Mouse (Mus musculus): Measurements from ENCODE around the gene Rab11fip3. TPM values are rescaled to one million over a fixed set of nuclear protein-coding genes. Genes with fewer than 3 reads are reported as not detected.

The Rab11fip3 gene
- polyA plus RNA-seq, 1 experiment from 2014 or later: 21.0 TPM

DNA sequence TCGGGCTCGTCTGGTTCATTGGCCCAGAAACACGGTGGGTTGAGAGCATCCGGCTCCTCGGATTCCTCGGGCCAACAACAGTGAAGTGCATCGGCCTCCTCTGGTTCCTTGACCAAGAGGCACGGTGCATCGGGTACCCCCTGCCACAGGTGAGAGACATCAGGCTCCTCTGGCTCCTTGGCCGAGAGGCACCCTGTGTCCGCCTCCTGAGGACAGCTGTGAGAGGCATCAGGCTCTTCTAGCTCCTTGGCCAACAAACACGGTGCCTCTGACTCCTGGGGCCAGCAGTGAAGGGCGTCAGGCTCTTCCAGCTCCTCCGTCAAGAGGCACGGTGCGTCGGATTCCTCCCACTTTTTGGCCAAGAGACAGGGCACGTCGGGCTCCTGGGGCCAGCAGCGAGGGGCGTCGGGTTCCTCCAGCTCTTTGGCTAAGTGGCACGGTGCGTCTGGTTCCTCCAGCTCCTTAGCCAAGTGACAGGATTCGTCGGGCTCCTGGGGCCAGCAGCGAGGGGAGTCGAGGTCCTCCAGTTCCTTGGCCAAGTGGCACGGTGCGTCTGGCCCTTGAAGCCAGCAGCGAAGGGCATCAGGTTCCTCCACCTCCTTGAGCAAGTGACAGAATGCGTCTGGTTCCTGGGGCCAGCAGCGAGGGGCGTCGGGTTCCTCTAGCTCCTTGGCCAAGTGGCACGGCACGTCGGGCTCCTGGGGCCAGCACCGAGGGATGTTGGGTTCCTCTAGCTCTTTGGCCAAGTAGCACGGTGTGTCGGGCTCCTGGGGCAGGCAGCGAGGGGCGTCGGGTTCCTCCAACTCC lies 1.1 kb downstream of the Rab11fip3 start:
- H3K36me3 ChIP-seq (replicated peaks): peaks cover 36% of the 10 kb centered on the region
- H3K4me3 ChIP-seq: peak overlapping the region; percentile 93
- peaks cover 32% of the 10 kb centered on the region for H3K27me3 ChIP-seq (ENCODE audit: poor library complexity, severe bottlenecking)
- peaks cover 51% of the 10 kb centered on the region for H3K4me1 ChIP-seq
- 2% methylated on average over 44 of the region's 44 CpGs for WGBS
- no peaks in the 10 kb centered on the region for H3K9me3 ChIP-seq
- peak overlapping the region; percentile 94 for H3K27ac ChIP-seq
- peak; percentile 52 for DNase-seq (ENCODE audit: extremely low spot score, low spot score)

DNA sequence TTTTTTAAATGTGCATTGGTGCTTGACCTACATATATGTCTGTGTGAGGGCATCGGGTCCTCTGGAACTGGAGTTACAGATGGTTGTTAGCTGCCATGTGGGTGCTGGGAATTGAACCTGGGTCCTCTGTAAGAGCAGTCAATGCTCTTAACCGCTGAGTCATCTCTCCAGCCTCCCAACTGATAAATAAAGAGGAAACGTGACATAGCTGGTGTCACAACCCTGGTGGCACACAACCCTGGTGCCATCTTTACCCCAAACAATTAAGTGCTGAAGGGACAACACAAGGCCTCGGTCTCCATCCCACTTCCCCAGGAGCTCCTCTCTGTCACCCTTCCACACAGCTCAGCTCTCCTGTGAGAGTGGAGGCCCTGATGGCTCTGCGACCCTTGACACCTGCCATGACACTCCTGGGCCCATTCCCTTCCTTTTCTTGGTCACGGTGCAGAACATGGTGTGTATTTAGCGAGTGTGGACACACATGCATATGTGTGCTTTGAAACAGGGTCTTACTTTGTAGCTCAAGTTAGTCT lies 2.8 kb downstream of the Rab11fip3 start:
- Histone ChIP-seq H3K27me3 (ENCODE audit: poor library complexity, severe bottlenecking) (peaks cover 30% of the 10 kb centered on the region), H3K9me3 (no peaks in the 10 kb centered on the region), H3K4me3 (peak overlapping the region; percentile 93), H3K4me1 (peaks cover 51% of the 10 kb centered on the region), H3K36me3 (replicated peaks) (peaks cover 53% of the 10 kb centered on the region), H3K27ac (no peak overlapping the region)
- WGBS: 92% methylated on average over 7 of the region's 7 CpGs
- DNase-seq (ENCODE audit: extremely low spot score, low spot score): no peak

DNA sequence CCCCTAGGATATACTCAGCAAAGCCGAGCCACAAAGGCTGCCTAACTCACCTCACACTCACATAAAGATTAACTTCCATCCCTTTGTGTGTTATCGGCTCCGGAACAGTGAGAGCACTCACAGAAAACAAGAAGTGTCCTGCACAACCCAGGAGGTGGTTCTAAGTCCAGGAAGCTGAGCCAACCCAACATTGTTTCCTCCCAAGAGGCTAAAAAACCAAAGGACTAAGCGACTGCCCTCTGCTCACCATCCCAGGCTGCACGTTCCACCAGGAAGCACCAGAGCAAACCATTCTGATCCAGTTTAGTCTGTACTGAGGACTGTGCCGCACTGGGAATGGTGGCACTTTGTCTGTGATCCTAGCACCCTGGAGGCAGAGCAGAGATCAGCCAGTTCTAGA lies 4.4 kb downstream of the Rab11fip3 start:
- H3K4me1 ChIP-seq: peaks cover 49% of the 10 kb centered on the region
- H3K4me3 ChIP-seq: no peak overlapping the region
- H3K9me3 ChIP-seq: no peaks in the 10 kb centered on the region
- H3K27ac ChIP-seq: no peak overlapping the region
- peaks cover 64% of the 10 kb centered on the region for H3K36me3 ChIP-seq (replicated peaks)
- no peak for DNase-seq (ENCODE audit: extremely low spot score, low spot score)
- peaks cover 16% of the 10 kb centered on the region for H3K27me3 ChIP-seq (ENCODE audit: poor library complexity, severe bottlenecking)
- 80% methylated on average over 6 of the region's 6 CpGs for WGBS

DNA sequence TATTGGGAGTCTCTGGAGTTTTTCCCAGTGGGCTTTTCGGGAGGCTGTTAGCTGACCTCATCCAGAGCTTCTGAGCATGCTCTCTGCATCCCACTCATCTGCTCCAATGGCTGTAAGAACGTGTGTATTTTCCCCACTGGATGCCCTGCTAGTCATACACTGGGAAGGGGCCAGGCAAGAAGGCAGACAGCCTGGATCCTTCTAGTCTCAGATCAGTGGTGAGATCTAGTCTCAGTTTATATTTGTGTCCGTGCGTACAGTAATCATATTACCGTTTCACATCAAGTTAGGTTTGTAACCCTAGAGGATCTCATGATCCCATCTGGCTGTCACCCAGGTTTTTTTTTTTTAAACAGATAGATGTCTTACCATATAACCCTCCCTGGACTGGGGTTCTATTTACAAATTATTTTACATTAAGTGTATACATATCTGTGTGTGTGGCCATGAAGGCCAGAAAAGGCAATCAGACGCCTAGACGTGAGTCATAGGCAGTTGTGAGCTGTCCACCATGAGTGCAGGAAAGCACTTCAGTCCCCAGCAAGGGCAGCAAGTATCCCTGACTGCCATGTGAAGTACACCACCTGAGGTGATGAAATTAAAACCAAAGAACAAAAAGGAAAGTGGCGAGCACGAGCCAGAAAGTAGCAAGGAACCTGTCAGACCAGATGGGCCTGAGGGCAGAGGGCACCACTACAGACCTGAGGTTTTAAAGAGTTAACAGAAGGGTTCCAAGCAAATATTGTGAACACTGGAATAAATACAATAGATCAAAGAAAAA lies 11.4 kb downstream of the Rab11fip3 start:
- peaks cover 25% of the 10 kb centered on the region for H3K4me1 ChIP-seq
- no peaks in the 10 kb centered on the region for H3K9me3 ChIP-seq
- H3K36me3 ChIP-seq (replicated peaks): peaks cover 90% of the 10 kb centered on the region
- H3K4me3 ChIP-seq: no peak overlapping the region
- no peak for DNase-seq (ENCODE audit: extremely low spot score, low spot score)
- no peak overlapping the region for H3K27ac ChIP-seq
- 90% methylated on average over 9 of the region's 9 CpGs for WGBS
- H3K27me3 ChIP-seq (ENCODE audit: poor library complexity, severe bottlenecking): no peaks in the 10 kb centered on the region

DNA sequence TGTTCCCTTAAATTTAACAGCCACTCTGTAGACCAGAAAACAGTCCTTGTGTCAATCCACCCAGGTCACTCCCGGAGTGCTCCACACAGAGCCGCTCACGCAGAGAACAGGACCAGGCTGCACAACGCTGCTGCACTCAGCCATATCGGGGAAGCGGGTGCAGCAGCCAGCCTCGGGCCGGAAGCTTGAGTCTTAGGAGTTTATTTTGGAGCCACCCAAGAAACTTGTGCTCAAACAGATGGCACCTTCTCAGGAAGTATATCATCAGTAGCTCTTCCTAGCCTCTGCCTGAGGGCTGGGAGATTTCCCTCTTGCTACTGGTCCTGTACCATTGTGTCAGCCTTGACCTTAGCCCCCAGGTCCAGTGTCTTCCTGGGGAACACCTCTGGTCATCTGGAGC lies 12.1 kb downstream of the Rab11fip3 start:
- H3K36me3 ChIP-seq (replicated peaks): peaks cover 90% of the 10 kb centered on the region
- no peaks in the 10 kb centered on the region for H3K9me3 ChIP-seq
- H3K4me3 ChIP-seq: no peak overlapping the region
- no peaks in the 10 kb centered on the region for H3K27me3 ChIP-seq (ENCODE audit: poor library complexity, severe bottlenecking)
- no peak for DNase-seq (ENCODE audit: extremely low spot score, low spot score)
- 93% methylated on average over 8 of the region's 8 CpGs for WGBS
- peaks cover 25% of the 10 kb centered on the region for H3K4me1 ChIP-seq
- no peak overlapping the region for H3K27ac ChIP-seq

DNA sequence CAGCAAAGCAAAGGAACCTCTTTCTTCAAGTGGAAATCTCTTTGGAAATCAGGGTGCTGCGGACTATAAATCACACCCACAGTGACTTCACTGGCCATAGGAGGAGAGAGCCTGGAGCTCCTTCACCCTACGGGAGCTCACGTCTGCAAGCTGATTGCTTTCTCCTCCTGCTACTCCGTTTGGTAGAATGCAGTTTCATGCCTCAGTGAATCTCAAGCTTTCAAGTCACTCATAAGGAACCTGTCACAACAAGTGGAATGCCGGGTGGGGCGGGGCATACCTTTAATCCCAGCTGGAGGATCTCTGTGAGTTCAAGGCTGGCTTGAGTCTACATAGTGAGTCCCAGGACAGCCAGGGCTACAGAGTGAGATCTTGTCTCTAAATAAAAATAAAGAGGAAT lies 14.2 kb downstream of the Rab11fip3 start:
- Histone ChIP-seq H3K27ac (no peak overlapping the region), H3K4me3 (no peak overlapping the region), H3K27me3 (ENCODE audit: poor library complexity, severe bottlenecking) (no peaks in the 10 kb centered on the region), H3K36me3 (replicated peaks) (peaks cover 93% of the 10 kb centered on the region), H3K4me1 (peaks cover 25% of the 10 kb centered on the region), H3K9me3 (no peaks in the 10 kb centered on the region)
- DNase-seq (ENCODE audit: extremely low spot score, low spot score): no peak
- 55% methylated on average over 6 of the region's 6 CpGs for WGBS

DNA sequence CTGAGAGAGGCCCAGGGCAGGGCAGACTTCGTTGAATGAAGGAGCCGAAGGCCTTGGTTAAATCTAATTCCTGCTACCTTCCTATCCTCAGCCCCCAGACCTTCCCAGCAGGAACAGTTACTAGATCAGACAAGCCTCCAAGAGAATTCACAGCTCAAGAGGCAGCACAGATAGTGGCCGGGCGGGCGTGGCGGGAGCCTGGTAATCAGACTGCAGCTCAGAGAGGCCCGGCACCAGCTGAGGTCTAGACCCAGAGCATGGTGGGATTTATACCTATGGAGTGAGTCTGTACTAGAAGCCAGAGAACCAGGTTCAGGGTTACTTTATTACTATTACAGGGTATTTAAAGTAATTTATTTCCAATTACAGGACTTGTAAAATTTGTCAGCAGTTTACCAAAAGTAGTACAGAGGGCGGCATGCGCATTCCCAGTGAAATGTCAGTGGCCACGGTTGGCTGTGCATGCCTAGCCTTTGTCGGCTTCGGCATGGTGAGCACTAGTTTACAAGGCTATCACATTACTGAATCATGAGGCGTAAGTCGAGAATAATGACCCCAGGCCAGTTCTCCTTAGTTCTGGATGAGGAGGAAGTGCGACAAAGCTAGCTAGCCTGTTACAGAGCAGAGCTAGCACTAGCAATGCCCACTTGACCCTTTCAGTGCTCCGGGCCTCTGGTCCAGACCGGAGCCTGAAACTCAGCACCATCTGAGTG lies 15.1 kb downstream of the Rab11fip3 start:
- Histone ChIP-seq H3K36me3 (replicated peaks) (peaks cover 89% of the 10 kb centered on the region), H3K4me1 (peaks cover 25% of the 10 kb centered on the region), H3K27ac (no peak overlapping the region), H3K9me3 (no peaks in the 10 kb centered on the region), H3K27me3 (ENCODE audit: poor library complexity, severe bottlenecking) (no peaks in the 10 kb centered on the region), H3K4me3 (no peak overlapping the region)
- no peak for DNase-seq (ENCODE audit: extremely low spot score, low spot score)
- 76% methylated on average over 17 of the region's 17 CpGs for WGBS

DNA sequence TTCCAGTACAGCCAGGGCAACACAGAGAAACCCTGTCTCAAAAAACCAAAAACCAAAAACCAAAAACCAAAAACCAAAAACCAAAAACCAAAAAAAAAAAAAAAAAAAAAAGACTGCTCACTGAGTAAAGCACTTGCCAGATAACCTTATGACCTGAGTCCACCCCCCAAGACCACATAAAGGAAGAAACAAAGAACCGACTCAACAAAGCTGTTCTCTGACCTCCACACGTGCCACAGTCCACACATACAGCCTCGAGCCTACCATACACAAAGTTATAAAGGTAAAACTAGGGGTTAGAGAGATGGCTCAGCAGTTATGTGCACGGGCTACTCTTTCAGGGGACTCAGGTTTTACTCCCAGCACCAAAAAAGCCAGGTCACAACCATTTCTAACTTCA lies 16.6 kb downstream of the Rab11fip3 start:
- Histone ChIP-seq H3K27me3 (ENCODE audit: poor library complexity, severe bottlenecking) (no peaks in the 10 kb centered on the region), H3K9me3 (no peaks in the 10 kb centered on the region), H3K27ac (no peak overlapping the region), H3K4me1 (peaks cover 25% of the 10 kb centered on the region), H3K36me3 (replicated peaks) (peaks cover 79% of the 10 kb centered on the region), H3K4me3 (no peak overlapping the region)
- 93% methylated on average over 4 of the region's 4 CpGs for WGBS
- no peak for DNase-seq (ENCODE audit: extremely low spot score, low spot score)

DNA sequence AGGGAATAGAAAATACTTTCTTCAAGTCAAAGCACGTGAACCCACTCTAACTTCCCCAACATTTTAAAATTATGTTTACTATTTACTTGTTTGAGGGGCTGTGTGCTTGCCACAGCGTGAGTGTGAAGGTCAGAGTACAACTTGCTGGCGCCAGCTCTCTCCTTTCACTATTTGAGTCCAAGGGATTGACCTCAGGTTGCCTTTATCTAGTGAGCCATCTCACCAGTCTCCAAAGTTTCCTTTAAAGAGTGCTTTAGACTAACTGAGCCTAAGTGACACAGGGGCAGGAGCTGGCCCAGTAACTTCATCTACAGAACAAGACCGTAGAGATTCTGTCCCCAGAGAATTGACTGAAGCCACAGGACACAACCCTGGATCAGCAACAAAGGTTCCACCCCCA lies 17.3 kb downstream of the Rab11fip3 start:
- 92% methylated on average over 4 of the region's 4 CpGs for WGBS
- no peak overlapping the region for H3K4me3 ChIP-seq
- H3K27ac ChIP-seq: no peak overlapping the region
- peaks cover 25% of the 10 kb centered on the region for H3K4me1 ChIP-seq
- H3K9me3 ChIP-seq: no peaks in the 10 kb centered on the region
- H3K36me3 ChIP-seq (replicated peaks): peaks cover 73% of the 10 kb centered on the region
- no peaks in the 10 kb centered on the region for H3K27me3 ChIP-seq (ENCODE audit: poor library complexity, severe bottlenecking)
- DNase-seq (ENCODE audit: extremely low spot score, low spot score): no peak

DNA sequence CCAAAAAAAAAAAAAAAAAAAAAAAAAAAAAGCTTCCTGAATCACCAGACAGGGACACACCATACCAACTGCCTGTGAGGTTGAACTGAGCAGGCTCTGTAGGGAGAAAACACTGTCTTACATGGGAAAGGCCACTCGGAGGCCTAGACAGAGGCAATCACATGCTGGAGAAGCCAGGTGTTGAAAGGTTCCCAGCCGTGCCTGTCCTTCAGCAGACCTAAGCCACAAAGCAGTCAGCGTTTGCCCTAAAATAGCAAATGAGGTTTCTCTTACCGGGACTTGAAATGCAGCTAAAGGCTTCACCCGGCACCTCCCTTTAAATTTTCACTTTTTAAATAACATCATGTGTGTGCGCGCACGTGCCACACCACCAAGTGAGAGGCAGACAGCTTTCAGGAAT lies 21.2 kb downstream of the Rab11fip3 start:
- Histone ChIP-seq H3K4me3 (no peak overlapping the region), H3K27ac (no peak overlapping the region), H3K4me1 (no peaks in the 10 kb centered on the region), H3K36me3 (replicated peaks) (peaks cover 41% of the 10 kb centered on the region), H3K9me3 (no peaks in the 10 kb centered on the region), H3K27me3 (ENCODE audit: poor library complexity, severe bottlenecking) (no peaks in the 10 kb centered on the region)
- no peak for DNase-seq (ENCODE audit: extremely low spot score, low spot score)
- WGBS: 96% methylated on average over 8 of the region's 8 CpGs

DNA sequence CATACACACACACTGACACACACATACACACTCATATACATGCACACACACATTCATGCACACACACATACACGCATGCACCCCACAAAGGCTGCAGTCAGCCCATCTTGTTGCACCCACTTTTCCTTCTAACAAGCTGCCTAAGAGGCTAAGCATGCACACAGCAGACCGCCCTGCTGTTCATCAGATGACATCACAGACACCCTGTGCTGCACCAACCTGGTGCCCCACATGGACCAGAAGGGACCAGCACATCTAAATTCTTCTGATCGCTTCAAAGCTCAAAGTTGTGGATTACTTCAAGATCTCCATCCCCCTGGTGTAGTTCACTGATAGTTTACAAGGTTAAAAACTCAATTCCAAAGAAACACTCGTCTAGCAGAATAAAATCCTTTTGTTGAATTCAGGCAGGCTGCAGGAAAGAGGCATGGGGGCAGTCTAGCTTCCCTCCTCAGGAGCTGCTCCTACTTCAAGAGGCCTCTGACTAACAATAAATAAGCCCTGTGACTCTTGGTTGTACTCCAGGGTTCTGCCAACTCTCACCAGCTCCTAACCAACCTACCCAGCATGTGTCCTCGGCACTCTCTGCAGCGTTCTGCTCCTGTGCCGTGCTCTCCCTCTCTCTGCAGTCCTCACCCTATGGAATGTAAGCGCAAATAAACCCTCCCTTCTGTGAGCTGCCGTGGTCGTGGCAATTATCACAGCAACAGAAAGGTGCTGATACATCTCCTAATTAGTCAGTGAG lies 22.9 kb downstream of the Rab11fip3 start:
- H3K36me3 ChIP-seq (replicated peaks): peaks cover 24% of the 10 kb centered on the region
- H3K4me1 ChIP-seq: peaks cover 2% of the 10 kb centered on the region; the same call in 1 of the 2 replicates
- no peaks in the 10 kb centered on the region for H3K27me3 ChIP-seq (ENCODE audit: poor library complexity, severe bottlenecking)
- DNase-seq (ENCODE audit: extremely low spot score, low spot score): no peak
- no peak overlapping the region for H3K4me3 ChIP-seq
- 71% methylated on average over 10 of the region's 10 CpGs for WGBS
- no peak overlapping the region for H3K27ac ChIP-seq
- H3K9me3 ChIP-seq: no peaks in the 10 kb centered on the region

DNA sequence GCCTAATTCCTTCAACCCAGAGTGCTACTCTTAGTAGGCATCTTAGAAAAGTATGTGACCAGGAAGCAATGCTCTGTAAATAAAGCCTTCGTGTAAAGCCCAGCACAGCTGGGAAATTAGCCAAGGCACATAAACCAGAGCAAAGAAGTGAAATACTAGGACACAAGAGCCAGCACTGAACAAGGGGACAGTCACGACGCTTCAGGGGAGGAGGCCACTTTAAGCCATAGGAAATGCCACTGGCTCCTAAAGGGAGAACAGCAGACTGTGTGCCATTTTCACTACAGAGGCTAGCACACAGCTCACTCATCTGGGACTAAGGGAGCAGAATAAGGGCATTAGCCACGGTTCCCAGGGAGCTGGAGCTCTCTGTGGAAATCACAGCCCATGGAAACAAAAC lies 24.1 kb downstream of the Rab11fip3 start:
- no peaks in the 10 kb centered on the region for H3K9me3 ChIP-seq
- H3K27ac ChIP-seq: no peak overlapping the region
- H3K36me3 ChIP-seq (replicated peaks): peaks cover 15% of the 10 kb centered on the region; the same call in 1 of the 2 replicates
- 74% methylated on average over 4 of the region's 4 CpGs for WGBS
- no peaks in the 10 kb centered on the region for H3K27me3 ChIP-seq (ENCODE audit: poor library complexity, severe bottlenecking)
- H3K4me1 ChIP-seq: peaks cover 4% of the 10 kb centered on the region; the same call in 1 of the 2 replicates
- no peak overlapping the region for H3K4me3 ChIP-seq
- no peak for DNase-seq (ENCODE audit: extremely low spot score, low spot score)

All from forebrain, embryonic 10.5 days (tissue).